Mouse (Mus musculus) spleen, adult 12 weeks (tissue): ENCODE results near the gene AC161166.1.

Experiments used
- DNase-seq: peaks from one replicate; pipeline ENCODE4 v3.0.0; 2022; ENCODE audit warnings: low spot score

AC161166.1 gene

GRCm38 (mm10) chr7:24461376-24462051 is 50.7 kb downstream of the AC161166.1 start:
- DNase-seq = no peak
